Mouse (Mus musculus) embryonic facial prominence, embryonic 12.5 days (tissue): ENCODE measurements around the gene Tshz2. TPM values are rescaled to one million over a fixed set of nuclear protein-coding genes. Genes with fewer than 3 reads are reported as not detected.
"Not testable (repeated sequence)": the region's sequence is repeated elsewhere in the genome, so short reads cannot be mapped to it uniquely, and the experiment has no call there.

Experiments
- ATAC-seq: fragments of 200-750 bp; cut with Nextera tagmentation; 2 replicates; pipeline ENCODE4 v1.8.0; 2017; ENCODE audit not compliant: insufficient number of reproducible peaks, insufficient read depth, low FRiP score, low TSS enrichment
- H3K27ac ChIP-seq: fragments of 300-500 bp; sonication (generic); 2 replicates; pipeline ENCODE4 v1.5.1; 2016; ENCODE audit warnings: mild to moderate bottlenecking
- H3K27me3 ChIP-seq: fragments of 300-500 bp; sonication (generic); 2 replicates; pipeline ENCODE4 v1.6.1; 2016; ENCODE audit warnings: mild to moderate bottlenecking, moderate library complexity
- H3K36me3 ChIP-seq: fragments of 300-500 bp; sonication (generic); 2 replicates; pipeline ENCODE4 v1.6.1; 2016; ENCODE audit warnings: mild to moderate bottlenecking
- H3K4me1 ChIP-seq: fragments of 300-500 bp; sonication (generic); 2 replicates; pipeline ENCODE4 v1.6.1; 2016
- H3K4me2 ChIP-seq: fragments of 300-500 bp; sonication (generic); replicated peaks from 2 replicates; pipeline ENCODE4 v1.6.1; 2016; ENCODE audit warnings: mild to moderate bottlenecking, moderate library complexity
- H3K4me3 ChIP-seq: fragments of 300-500 bp; sonication (generic); 2 replicates; pipeline ENCODE4 v1.5.1; 2016; ENCODE audit warnings: mild to moderate bottlenecking
- H3K9ac ChIP-seq: fragments of 300-500 bp; sonication (generic); 2 replicates; pipeline ENCODE4 v1.6.1; 2016; ENCODE audit warnings: mild to moderate bottlenecking, moderate library complexity
- H3K9me3 ChIP-seq: fragments of 300-500 bp; sonication (generic); 2 replicates; pipeline ENCODE4 v1.6.1; 2016; ENCODE audit warnings: mild to moderate bottlenecking, moderate library complexity
- WGBS: fragments of 180-500 bp; shearing (Covaris S2); methylation state at CpG from one replicate; pipeline ENCODE4 v1.1.7; 2016; 5-methylcytosine and 5-hydroxymethylcytosine counted together
- polyA plus RNA-seq: library from polyadenylated mRNA; unstranded; fragments of >200 nt; fragmentation: Nextera tagmentation; extraction: Ambion mirVana; gene quantifications from 2 replicates; pipeline ENCODE4 v1.2.1, GENCODE M21; 2016

Tshz2 gene
- polyA plus RNA-seq, 1 experiment from 2014 or later = 9.1 TPM

- no peak for ATAC-seq
- no peaks in the 10 kb centered on the region for H3K27me3 ChIP-seq
- no peak overlapping the region for H3K4me2 ChIP-seq
- H3K27ac ChIP-seq = no peak overlapping the region
- no peak overlapping the region for H3K4me3 ChIP-seq
- no peaks in the 10 kb centered on the region for H3K4me1 ChIP-seq
- H3K9me3 ChIP-seq = no peaks in the 10 kb centered on the region
- H3K9ac ChIP-seq = no peak overlapping the region
- H3K36me3 ChIP-seq = no peaks in the 10 kb centered on the region
- 83% methylated on average over 8 of the region's 8 CpGs for WGBS
Measured at GRCm38 (mm10) chr2:169763716-169764115, 130.9 kb downstream of the Tshz2 start.

- Histone ChIP-seq H3K4me3 (no peak overlapping the region), H3K4me1 (no peaks in the 10 kb centered on the region), H3K27ac (no peak overlapping the region), H3K9me3 (no peaks in the 10 kb centered on the region), H3K4me2 (no peak overlapping the region), H3K36me3 (no peaks in the 10 kb centered on the region), H3K9ac (no peak overlapping the region), H3K27me3 (no peaks in the 10 kb centered on the region)
- no peak for ATAC-seq
- 78% methylated on average over 8 of the region's 8 CpGs for WGBS
Measured at GRCm38 (mm10) chr2:169766247-169766646, 133.4 kb downstream of the Tshz2 start.

GRCm38 (mm10) chr2:169767281-169767680 is 134.5 kb downstream of the Tshz2 start:
- Histone ChIP-seq H3K4me1 (no peaks in the 10 kb centered on the region), H3K4me3 (no peak overlapping the region), H3K27ac (no peak overlapping the region), H3K36me3 (no peaks in the 10 kb centered on the region), H3K4me2 (no peak overlapping the region), H3K9me3 (no peaks in the 10 kb centered on the region), H3K27me3 (no peaks in the 10 kb centered on the region), H3K9ac (no peak overlapping the region)
- 71% methylated on average over 3 of the region's 3 CpGs for WGBS
- ATAC-seq = no peak

GRCm38 (mm10) chr2:169775078-169775477 is 142.3 kb downstream of the Tshz2 start:
- no peak for ATAC-seq
- no peaks in the 10 kb centered on the region for H3K27me3 ChIP-seq
- no peaks in the 10 kb centered on the region for H3K9me3 ChIP-seq
- H3K27ac ChIP-seq = no peak overlapping the region
- H3K4me1 ChIP-seq = no peaks in the 10 kb centered on the region
- H3K9ac ChIP-seq = no peak overlapping the region
- H3K36me3 ChIP-seq = no peaks in the 10 kb centered on the region
- WGBS = 70% methylated on average over 4 of the region's 4 CpGs
- no peak overlapping the region for H3K4me2 ChIP-seq
- H3K4me3 ChIP-seq = no peak overlapping the region

GRCm38 (mm10) chr2:169777242-169777641 is 144.4 kb downstream of the Tshz2 start:
- no peak for ATAC-seq
- Histone ChIP-seq H3K4me1 (no peaks in the 10 kb centered on the region), H3K4me2 (no peak overlapping the region), H3K9ac (no peak overlapping the region), H3K36me3 (no peaks in the 10 kb centered on the region), H3K4me3 (no peak overlapping the region), H3K27ac (no peak overlapping the region), H3K27me3 (no peaks in the 10 kb centered on the region), H3K9me3 (no peaks in the 10 kb centered on the region)
- 52% methylated on average over 4 of the region's 4 CpGs for WGBS

GRCm38 (mm10) chr2:169777764-169778163 is 145.0 kb downstream of the Tshz2 start:
- Histone ChIP-seq H3K9me3 (no peaks in the 10 kb centered on the region), H3K4me2 (no peak overlapping the region), H3K4me3 (no peak overlapping the region), H3K27me3 (no peaks in the 10 kb centered on the region), H3K27ac (no peak overlapping the region), H3K36me3 (no peaks in the 10 kb centered on the region), H3K9ac (no peak overlapping the region), H3K4me1 (no peaks in the 10 kb centered on the region)
- 62% methylated on average over 2 of the region's 2 CpGs for WGBS
- no peak for ATAC-seq

GRCm38 (mm10) chr2:169778740-169779345 is 146.0 kb downstream of the Tshz2 start:
- WGBS = 91% methylated on average over 6 of the region's 6 CpGs
- ATAC-seq = no peak
- no peak overlapping the region for H3K9ac ChIP-seq
- no peaks in the 10 kb centered on the region for H3K9me3 ChIP-seq
- no peaks in the 10 kb centered on the region for H3K36me3 ChIP-seq
- H3K4me2 ChIP-seq = no peak overlapping the region
- no peaks in the 10 kb centered on the region for H3K4me1 ChIP-seq
- H3K27ac ChIP-seq = no peak overlapping the region
- H3K27me3 ChIP-seq = no peaks in the 10 kb centered on the region
- no peak overlapping the region for H3K4me3 ChIP-seq

- not testable (repeated sequence) for ATAC-seq, H3K4me2 ChIP-seq, H3K27me3 ChIP-seq, H3K9ac ChIP-seq, H3K4me1 ChIP-seq, H3K36me3 ChIP-seq, H3K27ac ChIP-seq, H3K9me3 ChIP-seq, H3K4me3 ChIP-seq
Measured at GRCm38 (mm10) chr2:169781671-169782070, 148.9 kb downstream of the Tshz2 start.

- H3K4me2 ChIP-seq = no peak overlapping the region
- H3K27ac ChIP-seq = no peak overlapping the region
- WGBS = 88% methylated on average over 26 of the region's 26 CpGs
- no peaks in the 10 kb centered on the region for H3K27me3 ChIP-seq
- no peaks in the 10 kb centered on the region for H3K9me3 ChIP-seq
- H3K9ac ChIP-seq = no peak overlapping the region
- H3K4me1 ChIP-seq = 0 out of 2 replicates have a peak, but pooled peaks cover 8% of the 10 kb centered on the region
- no peaks in the 10 kb centered on the region for H3K36me3 ChIP-seq
- no peak for ATAC-seq
- H3K4me3 ChIP-seq = no peak overlapping the region
Measured at GRCm38 (mm10) chr2:169782874-169783680, 150.3 kb downstream of the Tshz2 start.

- no peak for ATAC-seq
- Histone ChIP-seq H3K27me3 (no peaks in the 10 kb centered on the region), H3K4me1 (0 out of 2 replicates have a peak, but pooled peaks cover 8% of the 10 kb centered on the region), H3K9me3 (no peaks in the 10 kb centered on the region), H3K36me3 (no peaks in the 10 kb centered on the region), H3K9ac (no peak overlapping the region), H3K4me2 (no peak overlapping the region), H3K27ac (no peak overlapping the region), H3K4me3 (no peak overlapping the region)
- WGBS = 90% methylated on average over 2 of the region's 2 CpGs
Measured at GRCm38 (mm10) chr2:169783681-169784033, 150.8 kb downstream of the Tshz2 start.

- peaks cover 28% of the 10 kb centered on the region for H3K4me1 ChIP-seq
- H3K36me3 ChIP-seq = no peaks in the 10 kb centered on the region
- H3K9me3 ChIP-seq = no peaks in the 10 kb centered on the region
- no peak overlapping the region for H3K9ac ChIP-seq
- no peak overlapping the region for H3K4me3 ChIP-seq
- no peak overlapping the region for H3K4me2 ChIP-seq
- no peak for ATAC-seq
- 69% methylated on average over 5 of the region's 5 CpGs for WGBS
- no peak overlapping the region for H3K27ac ChIP-seq
- no peaks in the 10 kb centered on the region for H3K27me3 ChIP-seq
Measured at GRCm38 (mm10) chr2:169787381-169787780, 154.6 kb downstream of the Tshz2 start.

- H3K9ac ChIP-seq = no peak overlapping the region
- 40% methylated on average over 11 of the region's 11 CpGs for WGBS
- H3K27me3 ChIP-seq = no peaks in the 10 kb centered on the region
- H3K4me2 ChIP-seq = no peak overlapping the region
- no peak overlapping the region for H3K4me3 ChIP-seq
- no peak overlapping the region for H3K27ac ChIP-seq
- no peaks in the 10 kb centered on the region for H3K9me3 ChIP-seq
- no peak for ATAC-seq
- H3K4me1 ChIP-seq = peaks cover 28% of the 10 kb centered on the region
- no peaks in the 10 kb centered on the region for H3K36me3 ChIP-seq
Measured at GRCm38 (mm10) chr2:169787906-169788305, 155.1 kb downstream of the Tshz2 start.
